Mouse (Mus musculus) thymus, postnatal 14 days (tissue): ENCODE data around the gene Cdh23.
A peak's percentile ranks its signal among the peaks of the same experiment; 100 is the strongest.

Source experiments
- DNase-seq: peaks from one replicate; pipeline ENCODE4 v3.0.0; 2021

Gene Cdh23

DNA sequence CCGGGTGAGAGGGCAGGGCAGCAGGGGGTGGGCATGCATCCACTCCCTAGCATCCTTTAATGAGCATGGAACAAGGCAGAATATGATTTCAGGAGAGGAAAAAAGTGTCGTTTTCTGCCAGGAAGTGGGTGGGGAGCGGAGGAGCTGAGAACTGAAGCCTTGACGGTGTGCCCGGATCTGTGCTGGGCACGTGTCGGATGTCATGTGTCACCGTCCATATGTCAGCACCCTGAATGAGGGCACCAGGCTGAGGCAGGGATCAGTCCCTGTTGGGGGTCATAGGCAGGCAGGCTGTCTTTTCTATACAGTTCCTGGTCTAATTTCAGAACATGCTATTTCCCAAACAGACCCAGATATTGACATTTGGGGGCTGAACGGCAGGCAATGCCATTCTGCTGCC, 61.9 kb downstream of the Cdh23 start:
- DNase-seq, result no peak

DNA sequence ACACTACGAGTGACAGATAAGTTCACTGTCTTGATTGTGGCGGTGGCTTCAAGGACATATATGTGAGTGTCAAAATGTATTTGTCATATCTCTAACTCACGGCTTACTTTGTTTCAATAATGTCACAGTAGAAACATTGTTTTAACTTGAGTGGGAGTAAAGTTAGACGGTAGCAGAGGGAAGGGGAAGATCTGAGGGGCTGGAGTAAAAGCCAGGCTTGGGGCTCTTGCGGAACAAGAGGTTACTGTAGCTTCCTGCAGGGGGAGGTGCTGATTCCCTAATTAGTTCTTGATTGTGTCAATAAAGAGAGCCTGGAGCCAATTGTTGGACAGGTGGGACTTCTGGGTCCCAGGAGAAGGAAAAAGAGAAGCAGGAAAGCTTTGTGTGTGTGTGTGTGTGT, 70.2 kb downstream of the Cdh23 start:
- no peak for DNase-seq

DNA sequence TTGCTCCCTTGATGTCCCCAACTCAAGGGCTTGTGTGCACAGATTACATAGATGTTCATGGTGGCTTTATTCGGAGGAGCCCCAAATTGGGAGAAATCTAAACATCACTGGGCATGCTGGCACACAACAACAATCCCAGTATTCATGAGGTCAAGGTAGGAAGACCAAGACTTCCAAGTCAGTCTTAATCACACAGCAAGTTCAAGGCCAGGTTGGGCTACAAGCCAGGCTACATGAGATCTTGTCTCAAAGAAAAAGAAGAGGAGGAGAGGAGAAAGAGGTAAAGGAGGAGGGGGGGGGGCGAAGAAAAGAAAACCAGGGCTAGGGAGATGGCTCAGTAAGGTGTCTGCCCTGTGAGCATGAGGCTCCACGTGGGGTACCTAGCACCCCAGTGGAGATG, 70.8 kb downstream of the Cdh23 start:
- no peak for DNase-seq

DNA sequence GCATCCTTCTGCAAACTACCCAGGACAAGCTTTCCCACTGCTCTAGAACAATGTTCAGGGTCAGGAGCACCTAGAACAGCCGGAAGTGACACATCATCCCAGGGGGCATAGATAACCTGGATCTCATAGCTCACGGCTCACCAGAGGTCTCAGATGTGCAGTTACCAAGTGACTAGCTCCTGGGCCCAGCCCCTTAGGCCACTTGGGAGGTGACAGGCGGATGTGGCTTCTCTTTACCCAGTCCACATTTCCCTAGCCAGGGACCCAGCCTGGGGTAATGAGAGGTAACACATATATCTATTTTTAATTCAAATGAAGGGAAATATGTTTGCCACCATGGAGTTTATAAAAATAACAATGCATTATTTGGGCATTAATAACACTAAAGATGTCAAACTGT, 71.3 kb downstream of the Cdh23 start:
- no peak for DNase-seq

DNA sequence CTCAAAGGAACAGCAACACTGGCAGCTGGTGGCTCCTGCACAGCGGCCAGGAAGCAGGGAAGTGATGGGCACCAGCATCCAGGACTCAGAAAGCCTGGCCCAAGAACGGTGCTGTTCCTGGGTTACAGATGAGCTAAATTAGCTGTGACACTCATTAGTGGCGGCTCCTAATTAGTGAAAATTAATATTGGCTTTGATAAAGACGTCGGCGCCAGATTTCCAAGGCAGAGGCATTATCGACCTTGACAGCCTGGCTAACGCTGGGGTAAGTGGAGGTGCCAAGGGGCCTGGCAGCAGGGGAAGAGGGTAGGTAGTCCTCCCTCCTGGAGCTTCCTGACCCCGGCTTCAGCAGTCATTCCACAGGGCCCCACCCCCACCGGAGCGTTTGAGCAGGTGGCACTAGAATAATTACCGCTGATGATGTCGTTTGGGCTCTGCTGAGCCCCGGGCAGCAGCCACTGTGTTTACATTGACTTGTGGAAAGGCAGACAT, 72.0 kb downstream of the Cdh23 start:
- no peak for DNase-seq

DNA sequence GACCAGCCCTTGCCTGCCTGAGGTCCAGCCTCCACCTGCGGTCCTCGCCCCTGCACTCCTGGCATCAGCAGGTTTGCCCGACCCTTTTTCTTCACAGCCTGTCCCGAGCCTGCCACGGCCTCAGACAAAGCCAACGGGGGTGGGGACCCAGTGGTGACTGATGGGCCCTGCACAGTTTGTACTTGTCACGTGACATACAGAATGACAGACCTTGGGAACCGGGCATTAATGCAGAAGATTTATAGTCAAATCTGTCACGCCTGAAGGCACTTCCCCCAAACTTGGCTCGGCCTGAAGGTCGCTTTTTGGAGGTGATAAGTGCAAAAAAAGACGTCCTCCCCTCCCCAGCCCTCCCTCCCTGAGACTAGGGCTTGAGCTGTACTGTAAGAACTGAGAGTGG, 73.5 kb downstream of the Cdh23 start:
- no peak for DNase-seq

DNA sequence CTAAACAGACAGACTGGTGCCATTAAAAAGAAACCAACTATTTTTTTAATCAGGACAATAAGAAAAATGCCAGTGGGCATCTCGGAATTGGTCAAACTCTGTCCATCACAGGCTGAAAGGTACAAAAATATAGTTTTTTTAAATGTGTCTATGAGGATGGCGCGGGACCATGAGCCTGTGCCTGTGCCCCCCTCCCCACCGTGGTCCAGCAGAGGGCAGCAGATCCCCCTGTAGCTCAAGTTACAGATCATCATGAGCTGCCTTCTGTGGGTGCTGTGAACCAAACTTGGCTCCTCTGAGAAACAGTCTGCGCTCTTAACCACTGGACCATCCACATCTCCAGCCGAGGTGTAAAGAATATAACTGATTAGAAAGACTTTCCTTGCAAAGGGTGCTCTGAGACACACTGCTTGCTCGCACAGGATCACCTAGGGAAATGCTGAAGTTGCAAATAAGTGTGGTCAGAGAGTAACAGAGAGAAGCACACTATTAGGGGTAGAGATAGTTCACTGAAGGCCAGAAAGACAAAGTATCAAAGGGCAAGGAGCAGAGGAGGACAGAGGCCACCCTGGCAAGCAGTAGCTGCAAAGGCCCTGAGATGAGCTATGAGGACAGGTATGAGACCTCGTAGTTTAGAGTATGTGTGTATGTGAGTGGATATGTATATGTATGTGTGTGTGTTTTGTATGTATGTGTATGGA, 74.7 kb downstream of the Cdh23 start:
- peak; percentile 50 for DNase-seq

DNA sequence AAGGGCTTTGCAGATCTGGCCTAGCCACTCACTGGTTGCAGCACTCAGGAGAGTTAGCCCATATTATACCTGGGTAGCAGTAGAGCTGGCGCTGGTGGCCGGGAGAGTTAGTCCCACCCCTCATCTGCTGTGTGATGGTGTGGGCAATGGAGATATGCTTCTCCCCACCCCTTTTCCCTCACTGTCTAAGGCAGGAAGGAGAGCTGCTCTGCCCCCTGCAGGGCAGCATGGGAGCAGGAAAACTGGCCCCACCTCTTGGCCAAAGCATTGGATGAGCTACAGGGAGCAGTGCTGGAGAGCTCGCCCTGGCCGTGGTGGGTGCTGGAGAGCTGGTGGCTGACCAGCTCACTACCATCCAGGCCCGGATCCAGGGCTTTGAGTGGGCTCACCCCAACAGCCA, 80.4 kb downstream of the Cdh23 start:
- peak; percentile 19 for DNase-seq

DNA sequence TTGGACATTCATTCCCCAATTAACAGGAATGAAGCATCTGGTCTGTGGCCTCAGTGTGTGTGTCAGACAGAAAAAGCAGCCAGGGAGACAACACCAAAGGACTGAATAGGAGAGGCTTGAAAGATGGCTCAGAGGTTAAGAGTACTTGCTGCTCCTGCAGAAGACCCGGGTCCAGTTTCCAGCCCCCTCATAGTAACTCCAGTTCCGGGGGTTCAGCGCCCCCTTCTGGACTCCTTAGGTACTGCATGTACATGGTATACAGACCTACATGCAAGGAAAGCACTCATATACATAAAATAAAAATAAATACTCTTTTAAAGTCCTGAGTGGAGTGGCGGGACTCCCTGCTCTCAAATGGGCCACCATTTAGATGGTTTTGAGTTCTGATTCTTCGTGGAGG, 83.4 kb downstream of the Cdh23 start:
- DNase-seq, result peak; percentile 61

DNA sequence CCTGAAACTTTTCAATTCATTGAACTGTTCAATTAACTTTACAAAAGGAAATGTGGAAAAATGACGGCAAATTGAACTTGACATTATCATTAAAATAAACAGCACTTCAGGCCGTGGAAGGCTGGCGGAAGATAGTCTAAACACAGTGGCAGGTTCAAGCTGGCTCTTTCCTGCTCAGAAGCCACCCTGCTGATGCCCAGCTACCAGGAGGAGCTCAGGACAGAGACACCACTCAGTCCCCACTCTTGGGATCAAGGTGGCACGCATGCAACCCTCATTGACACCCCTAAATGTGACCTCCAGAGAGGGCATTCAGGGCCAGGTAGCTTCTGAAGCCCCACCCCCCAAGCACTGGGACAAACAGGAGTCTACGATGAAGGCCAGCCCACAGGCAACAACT, 89.1 kb downstream of the Cdh23 start:
- no peak for DNase-seq

DNA sequence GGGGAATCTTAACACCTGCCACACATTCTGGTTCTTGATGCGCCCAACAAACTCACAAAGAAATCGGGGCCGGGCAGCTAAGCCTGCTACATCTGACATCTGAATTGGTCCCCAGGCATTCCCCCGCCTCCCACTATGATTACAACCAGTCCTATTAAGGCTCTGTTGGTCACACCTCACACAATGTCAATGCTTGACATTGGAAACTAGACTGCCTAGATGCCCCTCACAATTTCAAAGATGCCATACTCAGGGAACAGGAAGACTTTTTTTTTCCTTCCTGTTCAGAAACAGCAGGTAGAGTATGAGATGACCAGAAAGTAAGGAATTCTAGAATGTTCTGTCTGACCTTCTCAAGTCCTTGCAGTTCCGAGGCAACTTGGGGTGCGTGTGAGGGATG, 89.6 kb downstream of the Cdh23 start:
- no peak for DNase-seq

DNA sequence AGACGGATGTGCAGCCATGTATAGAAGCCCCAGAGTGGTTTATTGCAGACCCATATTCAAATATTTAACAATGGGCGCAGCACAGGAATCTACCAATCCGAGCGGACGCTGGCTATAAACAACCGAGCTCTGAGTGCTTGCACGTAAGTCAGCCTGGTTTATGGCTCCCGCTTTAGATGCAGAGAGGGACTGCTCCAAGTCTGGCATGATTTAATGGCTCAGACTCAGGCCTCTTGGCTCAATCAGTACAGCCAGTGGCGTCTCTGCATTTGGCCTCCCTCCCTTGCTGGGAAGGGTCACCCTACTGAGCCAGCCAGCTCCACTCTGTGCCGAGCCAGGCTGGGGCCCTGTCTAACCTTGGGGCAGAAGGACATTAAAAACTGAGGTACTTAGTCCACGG, 94.1 kb downstream of the Cdh23 start:
- DNase-seq, result no peak

DNA sequence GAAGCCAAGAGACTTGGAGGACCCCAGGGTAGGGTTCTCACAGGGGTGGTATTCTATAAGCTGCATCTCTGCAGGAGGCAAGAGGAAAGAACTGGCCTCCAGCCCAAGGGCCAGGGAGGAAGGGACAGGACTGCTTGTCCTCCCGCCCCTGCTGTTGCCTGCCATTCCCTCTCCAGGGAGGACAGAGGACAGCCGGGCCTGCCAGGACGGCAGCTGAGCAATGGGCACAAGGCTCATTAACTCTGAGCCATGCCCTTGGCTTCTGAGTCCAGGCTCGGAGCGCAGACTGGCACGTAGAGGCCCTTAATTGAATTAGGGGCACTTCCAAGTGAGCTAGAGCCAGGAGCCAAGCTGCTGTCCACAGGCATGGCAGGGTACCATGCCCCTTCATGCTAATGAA, 101.1 kb downstream of the Cdh23 start:
- DNase-seq, result no peak

DNA sequence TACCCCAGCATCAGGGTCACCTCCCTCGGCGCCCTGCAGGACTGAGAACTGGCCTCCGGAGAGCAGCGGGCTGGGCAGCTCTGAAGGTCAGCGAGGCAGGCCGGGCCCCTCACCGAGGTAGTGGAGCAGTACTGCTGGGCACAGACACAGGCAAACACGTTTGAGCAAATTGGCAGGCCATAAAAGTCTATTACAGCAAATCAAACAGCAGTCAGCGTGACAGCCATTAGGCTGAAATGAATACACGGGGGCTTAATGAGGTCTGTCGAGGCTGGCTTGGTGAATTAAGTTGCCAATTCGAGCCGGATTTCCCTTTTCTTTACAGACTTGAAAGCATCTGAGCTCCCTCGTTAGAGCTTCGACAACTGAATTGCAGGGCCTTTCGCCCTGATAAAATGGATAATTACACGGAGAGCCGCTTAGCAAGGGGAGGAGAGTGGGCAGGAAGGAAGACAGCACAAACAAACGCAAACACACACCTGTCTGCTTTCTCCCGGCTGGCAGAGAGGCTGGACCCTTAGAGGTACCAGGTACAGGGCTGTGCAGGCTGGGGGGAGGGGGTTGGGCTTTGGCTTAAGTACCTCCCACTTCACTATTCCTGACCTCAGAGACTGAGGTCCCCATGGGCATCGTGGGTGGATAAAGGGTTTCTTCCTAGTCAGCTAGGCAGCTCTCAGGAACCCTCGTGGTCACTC, 103.3 kb downstream of the Cdh23 start:
- DNase-seq, result no peak

DNA sequence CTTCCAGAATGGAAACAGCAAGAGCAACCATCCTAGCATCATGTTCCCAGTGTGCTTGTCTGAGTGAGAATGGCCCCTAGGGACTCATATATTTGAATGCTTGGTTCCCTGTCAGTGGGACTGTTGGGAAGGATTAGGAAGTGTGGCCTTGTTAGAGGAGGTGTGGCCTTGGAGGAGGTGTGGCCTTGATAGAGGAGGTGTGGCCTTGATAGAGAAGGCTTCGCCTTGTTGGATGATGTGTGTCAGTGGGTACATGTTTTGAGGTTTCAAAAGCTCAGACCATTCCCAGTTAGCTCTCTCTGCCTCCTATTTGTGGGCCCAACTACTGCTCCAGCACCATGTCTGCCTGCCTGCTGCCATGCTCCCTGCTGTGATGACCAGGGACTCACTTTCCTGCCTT, 105.0 kb downstream of the Cdh23 start:
- no peak for DNase-seq

DNA sequence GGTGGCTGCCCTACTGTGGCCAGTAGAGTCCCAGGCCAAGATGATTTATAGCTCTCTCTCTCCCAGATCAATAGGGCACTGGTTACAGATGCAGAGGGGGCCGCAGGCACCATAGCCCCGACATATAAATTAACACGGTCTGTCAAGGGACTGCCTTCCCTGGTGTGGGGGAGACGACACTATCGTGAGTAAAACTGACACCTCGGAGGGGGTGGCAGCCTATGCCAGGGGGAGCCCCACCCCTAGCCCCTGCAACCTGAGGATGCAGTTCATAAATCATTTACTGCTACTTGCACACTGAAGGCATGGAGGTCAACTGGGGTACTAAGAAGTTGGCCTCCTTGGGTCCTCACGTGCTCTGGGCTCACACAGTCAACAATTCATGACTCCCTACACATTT, 106.0 kb downstream of the Cdh23 start:
- DNase-seq, result no peak

DNA sequence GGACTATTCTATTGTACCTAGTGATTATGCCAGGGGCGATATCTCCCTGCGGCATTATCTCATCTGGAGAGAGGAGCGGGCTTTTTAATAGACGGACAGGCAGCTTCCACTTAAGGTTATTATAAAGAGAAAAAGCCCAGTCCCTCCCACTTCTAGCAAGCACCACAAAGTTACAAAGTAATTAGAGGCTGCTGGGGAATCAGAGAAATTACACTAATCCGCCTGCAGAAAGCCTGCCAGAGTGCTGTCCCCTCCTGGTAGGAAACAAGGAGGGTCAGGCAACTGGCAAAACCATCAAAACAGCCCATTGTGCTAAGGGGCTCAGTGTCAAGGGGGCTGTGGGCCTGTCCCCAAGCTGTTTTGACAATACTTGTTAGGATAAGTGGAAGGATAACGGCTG, 110.6 kb downstream of the Cdh23 start:
- no peak for DNase-seq

DNA sequence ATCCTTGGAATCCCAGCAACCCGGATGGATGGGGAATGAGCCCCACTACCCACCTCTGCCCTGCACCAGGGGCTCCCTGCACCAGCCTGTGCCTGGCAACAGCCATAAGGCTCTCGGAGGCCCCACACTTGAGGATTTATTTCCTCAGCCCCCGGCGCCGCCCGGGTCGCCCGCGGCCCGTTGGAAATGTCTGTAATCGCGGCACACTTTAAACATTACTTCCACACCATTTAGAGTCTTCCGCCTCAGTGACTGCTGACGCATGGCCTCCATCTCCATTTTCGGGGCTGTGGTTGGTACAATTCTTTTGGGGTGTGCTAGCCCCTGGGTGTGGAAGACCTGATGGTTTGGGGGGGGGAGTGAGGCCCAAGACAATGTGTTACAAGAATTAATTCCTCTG, 113.3 kb downstream of the Cdh23 start:
- no peak for DNase-seq

DNA sequence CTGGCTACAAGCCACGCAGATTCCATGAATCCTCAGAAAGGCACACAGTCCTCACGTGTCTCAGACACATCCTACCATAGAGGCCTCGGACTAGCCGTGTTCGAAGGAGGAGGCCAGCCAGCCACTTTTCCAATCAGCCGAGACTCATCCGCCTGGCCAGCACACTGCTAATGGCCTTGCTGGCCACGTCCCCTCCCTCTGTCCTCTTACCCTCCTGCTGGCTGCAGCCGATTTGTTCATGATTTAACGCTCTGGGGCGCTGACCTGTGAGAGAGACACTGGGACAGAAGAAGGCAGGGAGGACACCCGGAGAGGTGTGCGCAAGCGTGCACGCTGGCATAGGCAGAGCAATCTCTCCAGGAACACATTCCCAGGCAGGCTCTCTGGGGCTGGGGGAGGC, 115.6 kb downstream of the Cdh23 start:
- DNase-seq, result no peak

DNA sequence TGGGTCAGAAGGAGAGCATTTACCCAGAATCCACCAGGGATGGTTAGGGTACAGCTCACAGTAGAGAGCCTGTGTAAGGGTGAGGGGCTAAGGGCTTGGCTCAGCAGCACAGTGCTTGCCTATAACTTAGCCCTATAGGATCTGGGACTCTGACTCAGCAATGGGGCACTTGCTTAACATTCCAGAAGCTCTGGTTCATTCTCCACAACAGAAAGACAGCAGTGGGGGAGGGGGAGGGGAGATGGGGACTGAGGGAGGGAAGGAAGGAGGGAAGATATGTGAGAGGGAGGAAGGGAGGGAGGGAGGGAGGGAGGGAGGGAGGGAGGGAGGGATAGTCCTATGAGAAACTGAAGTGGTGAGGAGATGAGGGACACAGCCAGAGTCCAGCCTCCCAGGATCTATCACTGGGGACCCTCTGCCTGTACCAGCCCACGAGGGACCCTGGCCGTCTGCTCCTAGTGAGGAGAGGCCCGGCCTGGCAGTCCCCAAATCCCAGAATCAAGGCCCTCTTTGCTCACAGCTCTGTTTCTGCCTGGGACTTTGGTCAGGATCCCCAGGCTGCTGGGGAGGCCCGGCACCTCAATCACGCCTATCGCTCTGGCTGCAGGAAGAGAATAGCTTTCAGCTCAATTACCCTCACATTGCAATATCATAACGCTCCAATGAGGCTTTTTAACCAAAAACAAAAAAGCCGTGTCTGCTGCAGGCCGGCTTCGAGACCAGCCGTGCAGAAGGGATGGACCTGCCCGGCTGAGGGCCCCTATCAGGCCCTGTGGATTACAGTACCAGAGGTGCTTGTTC, 117.4 kb downstream of the Cdh23 start:
- DNase-seq, result no peak

DNA sequence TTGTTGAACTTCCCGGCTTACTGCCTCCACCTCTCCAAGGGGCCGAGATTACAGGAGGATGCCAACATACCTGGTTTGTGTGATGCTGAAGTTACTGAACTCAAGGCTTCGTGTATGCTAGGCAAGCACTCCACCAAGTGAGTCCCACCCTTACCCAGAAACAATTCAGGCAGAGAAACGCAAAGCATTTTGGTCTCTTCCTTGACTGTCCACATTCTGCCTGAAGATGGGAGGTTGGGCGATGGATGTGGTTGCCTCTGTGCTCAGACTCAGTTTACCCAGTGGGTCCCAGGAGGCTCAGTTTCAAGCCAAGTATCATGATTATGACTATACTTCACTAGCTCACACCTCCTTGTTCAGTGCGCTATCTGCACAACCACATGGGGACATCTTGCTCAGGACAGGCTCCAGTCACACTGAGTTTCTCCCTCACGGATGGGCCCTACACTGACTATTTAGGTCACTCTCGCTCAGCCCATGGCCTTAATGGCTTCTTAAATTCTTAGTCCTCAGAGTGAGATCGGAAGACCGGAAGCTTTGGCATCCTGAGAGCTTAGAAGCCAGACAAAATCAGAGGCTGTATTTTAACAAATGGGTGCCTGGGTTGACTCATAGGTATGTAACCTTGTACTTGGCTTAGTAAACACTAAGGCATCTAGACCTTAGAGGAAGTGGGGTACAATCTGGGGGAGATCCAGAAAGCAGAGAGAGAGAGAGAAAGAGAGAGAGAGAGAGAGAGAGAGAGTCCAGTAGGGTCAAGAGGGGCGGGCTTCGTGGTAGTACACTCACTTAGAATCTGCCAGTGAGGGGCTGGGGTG, 118.2 kb downstream of the Cdh23 start:
- no peak for DNase-seq

DNA sequence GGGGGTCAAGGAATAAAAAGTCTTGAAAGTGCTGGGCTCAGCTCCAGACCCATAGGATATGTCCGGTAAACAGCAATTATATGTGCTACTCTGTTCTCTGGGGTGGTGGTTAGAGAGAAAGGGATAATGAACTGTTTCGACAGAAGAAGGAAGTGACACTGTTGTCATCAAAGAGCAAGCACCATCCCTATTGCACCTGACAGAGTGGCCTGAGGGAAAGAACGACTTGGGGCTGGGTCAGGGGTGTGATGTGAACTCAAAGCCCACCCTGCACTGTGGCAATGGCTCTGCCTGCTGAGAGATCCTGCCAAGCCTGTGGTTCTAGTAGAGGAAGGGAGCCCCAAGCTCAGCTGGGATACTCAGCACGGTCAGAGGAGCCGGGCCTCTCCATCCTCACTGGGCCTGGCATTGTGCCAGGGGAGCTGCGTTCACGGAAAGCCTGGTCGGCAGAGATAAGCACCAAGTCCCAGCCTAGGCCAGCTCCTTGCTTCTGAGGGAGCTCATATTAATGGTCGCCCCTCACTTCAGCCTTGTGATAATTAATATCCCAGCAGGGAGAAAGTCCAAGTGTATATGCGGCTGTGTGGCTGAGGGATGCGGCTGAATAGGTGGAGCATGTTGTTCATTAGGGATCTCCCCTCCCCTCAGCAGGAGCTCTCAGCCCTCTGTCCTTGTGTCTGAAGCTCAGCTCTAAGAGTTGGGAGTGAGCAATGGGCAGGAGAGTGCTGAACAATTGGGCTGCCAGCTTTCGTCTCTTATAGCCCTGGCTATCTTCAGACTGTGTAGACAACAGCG, 119.0 kb downstream of the Cdh23 start:
- DNase-seq, result no peak
